Mouse (Mus musculus) ES-Bruce4 (cell line): ENCODE measurements at regions not wholly inside any gene's neighbourhood (a gene's known extent, or its start where the extent isn't known, plus 50 kb on each side); places are given as distances from the start of the nearest gene placed in this dataset.

ENCODE experiments used
- H3K27ac ChIP-seq: 2 replicates; pipeline ENCODE4 v1.5.1; 2012; ENCODE audit warnings: low read length, inconsistent platforms; ENCODE audit not compliant: insufficient read depth
- H3K27me3 ChIP-seq: 2 replicates; pipeline ENCODE4 v1.6.1; 2012; ENCODE audit warnings: mild to moderate bottlenecking, low read length, inconsistent platforms; ENCODE audit not compliant: control insufficient read depth, poor library complexity, insufficient read depth, severe bottlenecking
- H3K36me3 ChIP-seq: 2 replicates; pipeline ENCODE4 v1.6.1; 2012; ENCODE audit warnings: inconsistent platforms, mild to moderate bottlenecking, low read length, moderate library complexity; ENCODE audit not compliant: control insufficient read depth, poor library complexity, insufficient read depth, severe bottlenecking
- H3K4me1 ChIP-seq: one replicate; pipeline ENCODE4 v1.8.1; 2011; ENCODE audit warnings: low read length; ENCODE audit not compliant: control insufficient read depth, insufficient read depth
- H3K4me3 ChIP-seq: 2 replicates; pipeline ENCODE4 v1.5.1; 2011; ENCODE audit warnings: low read depth, mild to moderate bottlenecking, low read length
- H3K9ac ChIP-seq: 2 replicates; pipeline ENCODE4 v1.6.1; 2012; ENCODE audit warnings: low read depth, mild to moderate bottlenecking, inconsistent platforms; ENCODE audit not compliant: poor library complexity, severe bottlenecking
- H3K9me3 ChIP-seq: replicated peaks from 2 replicates; pipeline ENCODE4 v1.6.1; 2012; ENCODE audit warnings: mild to moderate bottlenecking, low read length, inconsistent platforms; ENCODE audit not compliant: control insufficient read depth, poor library complexity, insufficient read depth, severe bottlenecking
- CTCF ChIP-seq: IDR thresholded peaks from one replicate; pipeline ENCODE4 v1.8.1; 2011; ENCODE audit warnings: low read depth, low read length
- EP300 ChIP-seq: IDR thresholded peaks from 2 replicates; pipeline ENCODE4 v1.6.1; 2011; ENCODE audit warnings: low read depth, low read length; ENCODE audit not compliant: insufficient read depth
- POLR2A ChIP-seq: IDR thresholded peaks from one replicate; pipeline ENCODE4 v1.8.1; 2011; ENCODE audit warnings: low read length; ENCODE audit not compliant: insufficient read depth

DNA sequence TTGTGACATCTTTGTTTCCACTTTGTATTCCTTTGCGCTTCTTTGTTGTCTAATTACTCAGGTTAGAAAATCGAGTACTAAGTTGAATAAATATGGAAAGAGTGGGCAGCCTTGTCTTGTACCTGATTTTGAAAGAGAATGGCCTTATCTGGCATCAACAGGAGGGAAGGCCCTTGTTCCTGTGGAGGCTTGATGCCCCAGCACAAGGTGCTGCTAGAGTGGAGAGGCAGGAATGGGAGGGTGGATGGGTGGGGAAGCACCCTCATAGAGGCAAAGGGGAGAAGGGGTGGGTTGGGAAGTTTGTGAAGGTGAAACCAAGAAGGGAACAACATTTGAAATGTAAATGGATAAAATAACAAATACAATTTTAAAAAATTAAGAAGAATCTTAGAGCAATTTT lies 418.9 kb upstream of the Cdh9 start:
- no peaks in the 10 kb centered on the region for H3K4me1 ChIP-seq
- no peak overlapping the region for H3K9ac ChIP-seq
- H3K36me3 ChIP-seq: no peaks in the 10 kb centered on the region
- no peak overlapping the region for H3K4me3 ChIP-seq
- no peaks in the 10 kb centered on the region for H3K9me3 ChIP-seq
- TF ChIP-seq POLR2A: no peak
- H3K27ac ChIP-seq: no peak overlapping the region
- no peaks in the 10 kb centered on the region for H3K27me3 ChIP-seq

DNA sequence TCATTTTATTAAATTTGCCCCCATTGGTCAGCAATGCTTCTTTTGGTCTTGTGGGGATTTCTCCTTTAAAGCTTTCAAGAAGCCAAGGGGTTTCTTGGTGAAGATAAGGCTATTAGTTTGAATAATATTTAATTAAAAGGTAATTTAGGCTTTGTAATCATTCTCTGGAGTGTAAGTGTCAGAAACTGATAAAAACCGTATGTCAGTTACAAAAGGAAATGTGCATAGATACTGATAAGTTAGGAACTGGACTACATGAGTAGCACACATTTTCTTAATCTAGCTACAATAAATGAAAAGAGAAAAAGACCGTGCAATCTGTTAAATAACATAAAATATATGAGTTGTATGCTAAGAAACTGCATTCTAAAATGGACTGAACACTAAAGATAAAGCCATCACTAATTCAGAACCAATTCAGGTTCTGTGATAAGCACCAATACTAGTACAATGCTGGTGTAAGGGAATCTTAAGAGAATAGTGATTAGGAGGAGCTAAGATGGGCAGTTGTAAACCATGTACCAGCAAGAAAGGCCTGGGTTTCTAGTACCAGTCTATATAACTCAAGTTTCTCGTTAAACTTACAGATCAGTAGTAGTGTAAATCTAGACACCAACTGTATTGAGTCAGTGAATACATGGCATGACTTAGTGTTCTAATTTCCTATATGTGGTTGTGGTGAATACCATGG lies 416.5 kb upstream of the Cdh9 start:
- Histone ChIP-seq H3K36me3 (no peaks in the 10 kb centered on the region), H3K27ac (no peak overlapping the region), H3K4me1 (no peaks in the 10 kb centered on the region), H3K4me3 (no peak overlapping the region), H3K9ac (no peak overlapping the region), H3K9me3 (no peaks in the 10 kb centered on the region), H3K27me3 (no peaks in the 10 kb centered on the region)
- no peak for TF ChIP-seq POLR2A
- no peak for TF ChIP-seq CTCF
- TF ChIP-seq EP300: no peak

DNA sequence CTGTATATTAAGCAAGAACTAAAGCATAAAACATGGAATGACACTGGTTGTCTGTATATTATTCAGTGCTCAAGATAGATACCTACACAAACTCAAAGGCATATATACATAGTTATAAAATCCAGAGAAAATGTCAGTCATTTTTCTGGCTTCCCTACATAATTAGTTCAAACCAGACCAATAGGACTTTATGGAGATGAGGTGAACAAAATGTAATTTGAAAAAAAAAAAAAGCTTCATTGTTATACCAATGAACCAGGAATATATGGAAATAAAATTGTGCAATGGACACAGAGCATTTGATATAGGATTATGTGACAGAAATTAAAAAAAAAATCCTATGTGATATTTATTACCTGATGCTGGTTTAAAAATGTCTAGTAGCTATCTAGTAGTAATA lies 415.8 kb upstream of the Cdh9 start:
- no peak overlapping the region for H3K27ac ChIP-seq
- TF ChIP-seq POLR2A (no peak), EP300 (no peak), CTCF (no peak)

DNA sequence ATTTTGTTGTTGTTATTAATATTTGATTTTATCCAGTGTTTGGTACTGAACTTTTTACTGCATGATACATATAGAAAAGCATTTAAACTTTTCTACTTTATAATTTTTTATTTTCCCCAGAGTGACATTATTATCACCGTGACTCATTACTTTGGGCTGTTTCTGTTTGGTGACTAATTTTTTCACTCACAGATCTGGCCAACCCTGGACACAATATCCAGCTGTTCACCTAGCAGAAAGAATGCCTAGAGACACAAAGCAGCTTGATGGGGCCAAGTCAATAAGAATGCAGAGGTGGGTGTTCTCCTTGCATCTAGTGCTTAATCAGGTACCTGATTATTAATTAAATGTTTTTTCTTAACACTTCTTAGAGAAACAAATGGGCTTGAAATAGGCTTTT lies 414.7 kb upstream of the Cdh9 start:
- Histone ChIP-seq H3K9ac (no peak overlapping the region), H3K36me3 (no peaks in the 10 kb centered on the region), H3K27me3 (no peaks in the 10 kb centered on the region), H3K4me1 (no peaks in the 10 kb centered on the region), H3K4me3 (no peak overlapping the region), H3K9me3 (no peaks in the 10 kb centered on the region), H3K27ac (no peak overlapping the region)
- TF ChIP-seq CTCF (no peak), POLR2A (no peak), EP300 (no peak)

More for the DNA sequence above, 415.8 kb upstream of the Cdh9 start:
- no peaks in the 10 kb centered on the region for H3K27me3 ChIP-seq
- H3K4me3 ChIP-seq: no peak overlapping the region
- H3K9ac ChIP-seq: no peak overlapping the region
- H3K36me3 ChIP-seq: no peaks in the 10 kb centered on the region
- no peaks in the 10 kb centered on the region for H3K4me1 ChIP-seq
- H3K9me3 ChIP-seq: no peaks in the 10 kb centered on the region

DNA sequence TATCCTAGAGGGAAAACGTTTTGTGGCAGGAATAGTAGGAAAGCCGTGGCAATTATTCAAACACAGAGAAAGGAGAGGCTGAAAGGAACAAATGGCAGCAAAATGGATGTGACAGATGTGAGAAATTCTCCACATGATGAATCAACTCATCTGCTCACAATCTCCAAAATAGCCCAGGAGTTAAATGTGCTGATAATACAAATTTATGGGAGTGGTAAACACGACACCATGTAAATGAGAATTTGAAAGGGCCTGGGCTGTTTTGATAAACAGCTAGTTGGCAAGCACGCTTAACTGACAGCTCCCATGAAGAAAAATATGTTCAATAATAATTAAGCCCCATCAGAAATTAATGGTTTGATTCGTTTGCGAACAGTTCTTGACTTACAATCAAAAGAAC lies 413.9 kb upstream of the Cdh9 start:
- H3K27me3 ChIP-seq: no peaks in the 10 kb centered on the region
- no peak overlapping the region for H3K9ac ChIP-seq
- TF ChIP-seq CTCF (no peak), POLR2A (no peak), EP300 (no peak)
- H3K4me3 ChIP-seq: no peak overlapping the region
- H3K9me3 ChIP-seq: no peaks in the 10 kb centered on the region
- H3K27ac ChIP-seq: no peak overlapping the region
- H3K36me3 ChIP-seq: no peaks in the 10 kb centered on the region
- H3K4me1 ChIP-seq: no peaks in the 10 kb centered on the region

DNA sequence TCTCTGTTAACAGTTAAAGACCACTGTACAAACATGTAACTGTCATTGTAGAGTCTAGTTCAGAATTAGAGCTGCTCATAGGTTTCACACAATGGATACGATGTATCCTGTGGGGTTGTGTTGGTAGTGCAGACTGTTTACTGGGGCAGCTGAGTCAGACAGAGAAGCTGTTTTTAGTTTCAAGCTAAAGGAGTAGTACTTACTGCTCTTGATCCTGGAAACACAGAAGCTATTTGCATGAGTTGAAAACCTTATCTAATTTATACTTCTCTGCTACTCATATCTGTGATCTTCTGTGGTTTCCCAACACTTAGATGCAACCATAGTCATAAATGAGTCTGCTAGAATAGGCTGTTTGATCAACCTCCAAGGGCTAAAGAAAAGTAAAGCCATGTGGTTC lies 413.5 kb upstream of the Cdh9 start:
- Histone ChIP-seq H3K4me3 (no peak overlapping the region), H3K27ac (no peak overlapping the region), H3K27me3 (no peaks in the 10 kb centered on the region), H3K9ac (no peak overlapping the region), H3K9me3 (no peaks in the 10 kb centered on the region), H3K4me1 (no peaks in the 10 kb centered on the region), H3K36me3 (no peaks in the 10 kb centered on the region)
- no peak for TF ChIP-seq CTCF
- TF ChIP-seq POLR2A: no peak
- TF ChIP-seq EP300: no peak
